Comparison of ENCODE assay signal across 6 mouse cellular contexts in the genomic region with DNA sequence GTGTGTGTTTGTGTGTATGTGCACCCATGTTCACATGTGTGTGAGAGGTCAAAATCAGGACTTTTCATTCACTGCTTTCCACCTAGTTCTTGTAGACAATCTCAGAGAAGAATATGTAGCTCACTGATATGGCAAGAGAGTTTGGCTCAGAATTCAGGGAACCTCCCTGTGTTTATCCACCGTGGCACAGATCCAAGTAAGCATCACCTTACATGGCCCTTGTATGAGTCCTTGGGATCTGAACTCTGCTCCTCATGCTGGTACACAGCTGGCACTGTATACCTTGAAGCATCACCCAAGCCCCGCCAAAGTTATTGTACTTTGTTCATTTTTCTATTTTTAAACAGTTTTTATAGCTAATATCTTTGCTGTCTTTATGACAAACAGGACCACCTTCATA.
"Had no signal": no experiment of that assay in that cellular context is flagged by ENCODE, and none has a peak within 500 bp of the region (broad histone marks: within the 10 kb centered on the region; RNA-seq: fewer than 3 reads in every experiment).

No protein-coding gene starts in this region.

- DNase-seq: lung, postnatal 14 days; lung, postnatal 36 days; right cerebral cortex, postnatal 14 days; thymus, adult 2 months; thymus, postnatal 25 days; thymus, postnatal 4 days had no signal
